Mouse (Mus musculus): ENCODE measurements around the gene Ankrd17. TPM values are rescaled to one million over a fixed set of nuclear protein-coding genes. Genes with fewer than 3 reads are reported as not detected.

Gene Ankrd17
- total and polyA plus RNA-seq, 2 experiments, result 12.7 to 37.8 TPM

DNA sequence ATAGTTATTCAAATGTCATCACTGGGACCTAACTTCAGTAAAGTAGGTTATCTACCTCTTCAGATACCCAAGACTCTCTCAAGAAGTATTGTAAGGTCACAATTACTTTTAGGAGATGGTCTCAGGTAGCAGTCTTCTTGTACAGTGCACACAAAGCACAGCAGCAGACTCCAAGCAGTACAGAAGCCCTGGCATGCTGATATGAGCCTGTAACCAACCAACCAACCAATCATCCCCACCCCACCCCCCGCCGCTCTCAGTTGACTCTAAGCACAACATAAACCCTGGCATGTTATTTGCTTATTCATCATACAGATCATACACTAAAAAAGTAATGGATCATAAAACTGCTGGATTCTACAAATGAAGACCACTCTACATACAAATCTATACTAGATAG, 33.9 kb downstream of the Ankrd17 start:
- Histone ChIP-seq H3K27me3 (ENCODE audit: control insufficient read depth, insufficient read depth, low read length) (no peaks in the 10 kb centered on the region), H3K79me2 (ENCODE audit: control insufficient read depth, insufficient read depth, low read length) (peaks cover 14% of the 10 kb centered on the region; the same call in 1 of the 2 replicates), H3K4me3 (ENCODE audit: insufficient read depth, low read depth, low read length) (no peak overlapping the region), H3K4me1 (ENCODE audit: control insufficient read depth, insufficient read depth, low read length) (peaks cover 13% of the 10 kb centered on the region; the same call in 1 of the 2 replicates), H3K27ac (replicated peaks; ENCODE audit: insufficient read depth, low read depth, low read length) (no peak overlapping the region), H3K36me3 (ENCODE audit: control insufficient read depth, insufficient read depth, low read length) (no peaks in the 10 kb centered on the region; the same call in 1 of the 2 replicates), H3K9ac (ENCODE audit: low read depth, low read length) (no peak overlapping the region)
- DNase-seq (ENCODE audit: extremely low read depth, low read depth, low spot score), result no peak
- TF ChIP-seq CTCF (IDR thresholded peaks at IDR 0.05; ENCODE audit: low read depth, low read length), result no peak
- TF ChIP-seq POLR2A (IDR thresholded peaks at IDR 0.05; ENCODE audit: extremely low read depth, insufficient read depth, low read length), result no peak
- 100% methylated on average over 2 of the region's 2 CpGs for WGBS

DNA sequence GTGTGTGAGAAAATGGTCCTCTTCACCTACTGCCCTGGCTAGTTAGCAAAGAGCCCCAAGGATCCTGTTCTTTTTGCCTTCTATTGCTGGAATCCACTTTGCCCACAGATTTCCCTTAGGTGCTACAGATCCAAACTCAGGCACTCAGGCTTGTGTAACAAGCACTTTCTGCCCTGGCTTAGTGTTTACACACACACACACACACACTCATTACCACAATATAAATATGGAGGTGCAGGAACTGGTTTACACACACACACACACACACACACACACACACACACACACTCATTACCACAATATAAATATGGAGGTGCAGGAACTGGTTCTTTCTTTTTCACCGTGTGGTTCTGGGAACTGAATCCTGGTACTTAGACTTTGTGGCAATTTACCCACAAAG, 35.3 kb downstream of the Ankrd17 start:
- H3K36me3 ChIP-seq (ENCODE audit: control insufficient read depth, insufficient read depth, low read length), result no peaks in the 10 kb centered on the region; the same call in 1 of the 2 replicates
- WGBS, result 33% methylated on average over 1 of the region's 1 CpGs
- no peak for TF ChIP-seq POLR2A (IDR thresholded peaks at IDR 0.05; ENCODE audit: extremely low read depth, insufficient read depth, low read length)
- TF ChIP-seq CTCF (IDR thresholded peaks at IDR 0.05; ENCODE audit: low read depth, low read length), result no peak
- peak; percentile 35 for DNase-seq (ENCODE audit: extremely low read depth, low read depth, low spot score)
- peaks cover 14% of the 10 kb centered on the region; the same call in 1 of the 2 replicates for H3K79me2 ChIP-seq (ENCODE audit: control insufficient read depth, insufficient read depth, low read length)
- H3K4me1 ChIP-seq (ENCODE audit: control insufficient read depth, insufficient read depth, low read length), result peaks cover 13% of the 10 kb centered on the region; the same call in 1 of the 2 replicates
- no peak overlapping the region for H3K4me3 ChIP-seq (ENCODE audit: insufficient read depth, low read depth, low read length)
- H3K27me3 ChIP-seq (ENCODE audit: control insufficient read depth, insufficient read depth, low read length), result no peaks in the 10 kb centered on the region
- H3K9ac ChIP-seq (ENCODE audit: low read depth, low read length), result no peak overlapping the region
- no peak overlapping the region; the same call in 1 of the 2 replicates for H3K27ac ChIP-seq (replicated peaks; ENCODE audit: insufficient read depth, low read depth, low read length)

DNA sequence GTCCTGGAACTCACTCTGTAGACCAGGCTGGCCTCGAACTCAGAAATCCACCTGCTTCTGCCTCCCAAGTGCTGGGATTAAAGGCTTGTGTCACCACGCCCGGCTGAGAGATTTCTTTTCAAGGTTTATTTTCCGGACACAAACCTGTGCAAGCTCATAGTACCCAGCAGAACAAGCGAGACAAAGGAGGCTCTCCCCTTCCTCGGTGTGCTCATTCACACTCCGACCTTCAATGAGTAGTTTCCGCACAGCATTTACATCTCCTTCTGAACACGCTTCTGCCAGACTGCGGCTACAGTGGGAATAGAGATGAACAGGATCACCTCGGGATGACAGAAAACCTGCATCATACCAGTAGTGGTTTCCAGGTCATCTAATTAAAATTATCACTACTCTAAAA, 68.0 kb downstream of the Ankrd17 start:
- no peak overlapping the region for H3K9ac ChIP-seq (ENCODE audit: low read depth, low read length)
- TF ChIP-seq POLR2A (IDR thresholded peaks at IDR 0.05; ENCODE audit: extremely low read depth, insufficient read depth, low read length) (no peak), CTCF (IDR thresholded peaks at IDR 0.05; ENCODE audit: low read depth, low read length) (no peak)
- 96% methylated on average over 11 of the region's 11 CpGs for WGBS
- H3K27me3 ChIP-seq (ENCODE audit: control insufficient read depth, insufficient read depth, low read length), result no peaks in the 10 kb centered on the region
- H3K4me3 ChIP-seq (ENCODE audit: insufficient read depth, low read depth, low read length), result no peak overlapping the region
- H3K4me1 ChIP-seq (ENCODE audit: control insufficient read depth, insufficient read depth, low read length), result no peaks in the 10 kb centered on the region
- H3K79me2 ChIP-seq (ENCODE audit: control insufficient read depth, insufficient read depth, low read length), result peaks cover 5% of the 10 kb centered on the region; the same call in 1 of the 2 replicates
- H3K36me3 ChIP-seq (ENCODE audit: control insufficient read depth, insufficient read depth, low read length), result peaks cover 40% of the 10 kb centered on the region
- no peak overlapping the region for H3K27ac ChIP-seq (replicated peaks; ENCODE audit: insufficient read depth, low read depth, low read length)
- DNase-seq (ENCODE audit: extremely low read depth, low read depth, low spot score), result no peak

DNA sequence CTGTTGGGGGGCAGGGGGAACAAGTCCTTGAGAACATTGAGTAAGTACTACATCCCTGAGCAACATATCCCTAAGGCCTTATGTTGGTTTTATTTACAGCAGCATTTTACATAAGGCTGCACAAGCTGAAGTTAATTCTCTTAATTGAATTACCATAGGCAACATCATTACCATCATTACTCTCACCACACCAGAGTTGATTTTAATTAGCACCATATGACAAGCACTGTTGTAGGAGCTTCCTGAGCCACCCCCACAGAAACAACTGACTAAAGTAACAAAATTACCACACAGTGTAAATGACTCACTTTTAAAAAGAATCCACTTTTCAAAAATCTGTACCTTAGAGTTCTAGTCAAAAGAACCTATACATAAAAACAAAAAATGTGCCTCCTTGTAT, 76.5 kb downstream of the Ankrd17 start:
- TF ChIP-seq CTCF (IDR thresholded peaks at IDR 0.05; ENCODE audit: low read depth, low read length) (no peak), POLR2A (IDR thresholded peaks at IDR 0.05; ENCODE audit: extremely low read depth, insufficient read depth, low read length) (no peak)
- no peaks in the 10 kb centered on the region for H3K27me3 ChIP-seq (ENCODE audit: control insufficient read depth, insufficient read depth, low read length)
- no peak for DNase-seq (ENCODE audit: extremely low read depth, low read depth, low spot score)
- H3K9ac ChIP-seq (ENCODE audit: low read depth, low read length), result no peak overlapping the region
- H3K79me2 ChIP-seq (ENCODE audit: control insufficient read depth, insufficient read depth, low read length), result no peaks in the 10 kb centered on the region; the same call in 1 of the 2 replicates
- no peak overlapping the region for H3K27ac ChIP-seq (replicated peaks; ENCODE audit: insufficient read depth, low read depth, low read length)
- no peak overlapping the region for H3K4me3 ChIP-seq (ENCODE audit: insufficient read depth, low read depth, low read length)
- H3K4me1 ChIP-seq (ENCODE audit: control insufficient read depth, insufficient read depth, low read length), result no peaks in the 10 kb centered on the region
- peaks cover 64% of the 10 kb centered on the region for H3K36me3 ChIP-seq (ENCODE audit: control insufficient read depth, insufficient read depth, low read length)

DNA sequence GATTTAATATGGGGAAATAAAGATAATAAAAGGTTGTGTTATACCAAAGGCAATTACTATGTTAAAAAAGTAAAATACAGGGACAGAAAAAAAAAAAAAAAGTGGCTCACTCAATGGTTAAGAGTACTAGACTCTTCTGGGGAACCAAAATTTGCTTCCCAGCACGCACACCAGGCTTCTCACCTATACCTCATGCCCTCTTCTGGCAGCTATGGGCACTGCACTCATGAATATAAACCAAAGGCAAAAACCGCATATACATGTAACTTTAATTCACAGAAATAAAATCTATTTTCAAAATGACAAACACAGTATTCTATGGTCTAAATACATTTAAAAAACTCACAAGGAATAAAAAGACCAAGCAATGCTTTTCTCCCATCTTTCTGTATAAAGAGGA, 79.8 kb downstream of the Ankrd17 start:
- H3K27ac ChIP-seq (replicated peaks; ENCODE audit: insufficient read depth, low read depth, low read length), result no peak overlapping the region
- TF ChIP-seq POLR2A (IDR thresholded peaks at IDR 0.05; ENCODE audit: extremely low read depth, insufficient read depth, low read length), result no peak
- TF ChIP-seq CTCF (IDR thresholded peaks at IDR 0.05; ENCODE audit: low read depth, low read length), result peak; percentile 41; the same call in 1 of the 2 replicates
- no peak overlapping the region for H3K4me3 ChIP-seq (ENCODE audit: insufficient read depth, low read depth, low read length)
- DNase-seq (ENCODE audit: extremely low read depth, low read depth, low spot score), result peak; percentile 37
- H3K79me2 ChIP-seq (ENCODE audit: control insufficient read depth, insufficient read depth, low read length), result no peaks in the 10 kb centered on the region; the same call in 1 of the 2 replicates
- H3K4me1 ChIP-seq (ENCODE audit: control insufficient read depth, insufficient read depth, low read length), result peaks cover 8% of the 10 kb centered on the region; the same call in 1 of the 2 replicates
- H3K36me3 ChIP-seq (ENCODE audit: control insufficient read depth, insufficient read depth, low read length), result peaks cover 59% of the 10 kb centered on the region
- no peaks in the 10 kb centered on the region for H3K27me3 ChIP-seq (ENCODE audit: control insufficient read depth, insufficient read depth, low read length)
- no peak overlapping the region for H3K9ac ChIP-seq (ENCODE audit: low read depth, low read length)
- WGBS, result 56% methylated on average over 2 of the region's 2 CpGs

DNA sequence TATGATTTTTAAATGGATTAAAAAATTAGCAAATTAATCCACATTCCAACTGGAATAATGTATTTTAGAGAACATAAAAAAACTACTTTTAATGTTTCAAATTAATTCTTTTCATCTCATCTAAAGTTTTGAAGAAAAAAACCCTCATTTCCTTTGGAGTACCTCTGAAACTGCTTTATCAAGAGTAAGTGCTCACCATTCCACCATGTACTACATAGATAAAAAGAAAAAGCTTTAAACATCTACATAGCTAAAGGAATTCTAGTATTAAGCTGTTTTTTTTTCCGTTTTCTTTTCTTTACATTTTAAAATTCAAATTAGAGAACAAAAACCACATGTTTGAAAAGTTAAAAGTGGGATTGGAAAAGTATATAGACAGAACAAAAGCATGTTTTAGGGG, 86.3 kb downstream of the Ankrd17 start:
- DNase-seq (ENCODE audit: extremely low read depth, low read depth, low spot score), result no peak
- Histone ChIP-seq H3K4me3 (ENCODE audit: insufficient read depth, low read depth, low read length) (no peak overlapping the region), H3K9ac (ENCODE audit: low read depth, low read length) (no peak overlapping the region), H3K27me3 (ENCODE audit: control insufficient read depth, insufficient read depth, low read length) (no peaks in the 10 kb centered on the region), H3K27ac (replicated peaks; ENCODE audit: insufficient read depth, low read depth, low read length) (no peak overlapping the region), H3K79me2 (ENCODE audit: control insufficient read depth, insufficient read depth, low read length) (no peaks in the 10 kb centered on the region; the same call in 1 of the 2 replicates), H3K4me1 (ENCODE audit: control insufficient read depth, insufficient read depth, low read length) (peaks cover 17% of the 10 kb centered on the region), H3K36me3 (ENCODE audit: control insufficient read depth, insufficient read depth, low read length) (peaks cover 43% of the 10 kb centered on the region)
- no peak for TF ChIP-seq POLR2A (IDR thresholded peaks at IDR 0.05; ENCODE audit: extremely low read depth, insufficient read depth, low read length)
- TF ChIP-seq CTCF (IDR thresholded peaks at IDR 0.05; ENCODE audit: low read depth, low read length), result no peak
- 98% methylated on average over 1 of the region's 1 CpGs for WGBS
